Mouse (Mus musculus) limb, embryonic 14.5 days (tissue): ENCODE measurements around the gene Rab3a. TPM values are rescaled to one million over a fixed set of nuclear protein-coding genes. Genes with fewer than 3 reads are reported as not detected.

Experiments
- ATAC-seq: fragments of 200-750 bp; cut with Nextera tagmentation; 2 replicates; pipeline ENCODE4 v1.8.0; 2017; ENCODE audit warnings: low read depth, moderate number of reproducible peaks, moderate TSS enrichment; ENCODE audit not compliant: low FRiP score
- DNase-seq: peaks from one replicate; pipeline ENCODE4 v3.0.0-alpha.2; 2015; ENCODE audit warnings: low spot score
- H3K27ac ChIP-seq: fragments of 300-500 bp; sonication (generic); replicated peaks from 2 replicates; pipeline ENCODE4 v1.5.1; 2014; ENCODE audit warnings: low read depth, mild to moderate bottlenecking, low read length, moderate library complexity, mixed read lengths
- H3K27me3 ChIP-seq: fragments of 300-500 bp; sonication (generic); 2 replicates; pipeline ENCODE4 v1.6.1; 2014; ENCODE audit warnings: low read length, mixed read lengths; ENCODE audit not compliant: control insufficient read depth, insufficient read depth
- H3K36me3 ChIP-seq: fragments of 300-500 bp; sonication (generic); 2 replicates; pipeline ENCODE4 v1.6.1; 2014; ENCODE audit warnings: mild to moderate bottlenecking, low read length, moderate library complexity, mixed read lengths; ENCODE audit not compliant: control insufficient read depth, insufficient read depth
- H3K4me1 ChIP-seq: fragments of 300-500 bp; sonication (generic); 2 replicates; pipeline ENCODE4 v1.6.1; 2014; ENCODE audit warnings: antibody characterized with exemption, low read length, mixed read lengths; ENCODE audit not compliant: control insufficient read depth, insufficient read depth
- H3K4me2 ChIP-seq: fragments of 300-500 bp; sonication (generic); replicated peaks from 2 replicates; pipeline ENCODE4 v1.6.1; 2014; ENCODE audit warnings: low read depth, mild to moderate bottlenecking, low read length, moderate library complexity; ENCODE audit not compliant: severe bottlenecking
- H3K4me3 ChIP-seq: fragments of 300-500 bp; sonication (generic); replicated peaks from 2 replicates; pipeline ENCODE4 v1.5.1; 2014; ENCODE audit warnings: low read length
- H3K9ac ChIP-seq: fragments of 300-500 bp; sonication (generic); 2 replicates; pipeline ENCODE4 v1.6.1; 2014; ENCODE audit warnings: mild to moderate bottlenecking, low read depth, low read length, moderate library complexity; ENCODE audit not compliant: severe bottlenecking
- H3K9me3 ChIP-seq: fragments of 300-500 bp; sonication (generic); 2 replicates; pipeline ENCODE4 v1.6.1; 2016; ENCODE audit warnings: low read length; ENCODE audit not compliant: control insufficient read depth
- POLR2A ChIP-seq: fragments of 200-500 bp; IDR thresholded peaks from 2 replicates; pipeline ENCODE4 v1.8.0; 2012; ENCODE audit warnings: inconsistent platforms, mild to moderate bottlenecking, moderate library complexity, borderline replicate concordance; ENCODE audit not compliant: insufficient read depth, insufficient read length; ENCODE audit errors: extremely low read depth
- WGBS: fragments of 180-500 bp; shearing (Covaris S2); extraction: QIAGEN DNeasy Blood & Tissue Kit; methylation state at CpG from one replicate; pipeline ENCODE4 v1.1.7; 2014; 5-methylcytosine and 5-hydroxymethylcytosine counted together
- polyA plus RNA-seq, 2 experiments: library from polyadenylated mRNA; depleted of rRNA in 1 of 2; stranded (reverse) in 1 of 2; unstranded in 1 of 2; fragments of >200 nt; fragmentation: Nextera tagmentation in 1 of 2; extraction: Ambion mirVana in 1 of 2; gene quantifications; 2 replicates each; pipeline versions ENCODE4 v1.2.1 to v1.2.3; 2012 to 2014

Gene Rab3a
- polyA plus RNA-seq, 2 experiments, result 20.1 to 27.2 TPM

DNA sequence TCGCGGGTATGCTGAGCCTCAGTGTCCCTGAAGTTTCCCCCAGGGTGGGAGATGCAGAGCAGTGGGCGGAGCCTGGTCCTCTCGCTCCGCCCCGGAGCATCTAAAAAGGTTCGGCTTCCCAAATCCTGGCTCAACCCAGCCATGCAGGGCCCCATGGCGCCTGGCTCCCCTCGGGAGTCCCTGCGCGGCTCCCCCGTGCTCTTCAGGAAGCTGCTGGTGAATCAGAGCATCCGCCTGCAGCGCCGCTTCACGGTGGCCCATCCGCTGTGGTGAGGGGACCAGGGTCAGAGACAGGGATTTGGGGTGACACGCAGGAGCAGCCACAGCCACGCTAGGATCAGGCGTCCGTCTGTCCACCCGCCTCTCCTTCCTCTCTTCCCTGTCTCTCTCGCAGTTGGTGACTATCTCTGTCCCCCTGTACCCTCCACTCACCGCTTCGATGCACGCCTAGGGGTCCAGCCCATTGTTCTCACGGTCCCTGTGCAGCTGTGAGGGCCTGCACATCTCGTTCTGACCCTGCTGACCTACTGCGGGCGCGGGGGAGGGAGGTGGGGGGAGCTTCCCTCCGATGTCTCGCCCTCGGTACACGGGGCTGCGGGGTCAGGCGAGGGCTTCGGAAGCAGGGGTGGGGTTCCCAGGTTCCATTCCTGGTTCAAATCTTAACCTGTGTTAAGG is 11.4 kb upstream of the Rab3a start:
- Histone ChIP-seq H3K4me2 (no peak overlapping the region), H3K9ac (peak overlapping the region; percentile 36), H3K27ac (no peak overlapping the region), H3K4me1 (peaks cover 2% of the 10 kb centered on the region; the same call in 1 of the 2 replicates), H3K36me3 (no peaks in the 10 kb centered on the region), H3K9me3 (no peaks in the 10 kb centered on the region), H3K27me3 (peaks cover 62% of the 10 kb centered on the region), H3K4me3 (peak overlapping the region; percentile 11)
- WGBS, result 5% methylated on average over 38 of the region's 38 CpGs
- no peak for TF ChIP-seq POLR2A
- DNase-seq (no peak), ATAC-seq (no peak)

DNA sequence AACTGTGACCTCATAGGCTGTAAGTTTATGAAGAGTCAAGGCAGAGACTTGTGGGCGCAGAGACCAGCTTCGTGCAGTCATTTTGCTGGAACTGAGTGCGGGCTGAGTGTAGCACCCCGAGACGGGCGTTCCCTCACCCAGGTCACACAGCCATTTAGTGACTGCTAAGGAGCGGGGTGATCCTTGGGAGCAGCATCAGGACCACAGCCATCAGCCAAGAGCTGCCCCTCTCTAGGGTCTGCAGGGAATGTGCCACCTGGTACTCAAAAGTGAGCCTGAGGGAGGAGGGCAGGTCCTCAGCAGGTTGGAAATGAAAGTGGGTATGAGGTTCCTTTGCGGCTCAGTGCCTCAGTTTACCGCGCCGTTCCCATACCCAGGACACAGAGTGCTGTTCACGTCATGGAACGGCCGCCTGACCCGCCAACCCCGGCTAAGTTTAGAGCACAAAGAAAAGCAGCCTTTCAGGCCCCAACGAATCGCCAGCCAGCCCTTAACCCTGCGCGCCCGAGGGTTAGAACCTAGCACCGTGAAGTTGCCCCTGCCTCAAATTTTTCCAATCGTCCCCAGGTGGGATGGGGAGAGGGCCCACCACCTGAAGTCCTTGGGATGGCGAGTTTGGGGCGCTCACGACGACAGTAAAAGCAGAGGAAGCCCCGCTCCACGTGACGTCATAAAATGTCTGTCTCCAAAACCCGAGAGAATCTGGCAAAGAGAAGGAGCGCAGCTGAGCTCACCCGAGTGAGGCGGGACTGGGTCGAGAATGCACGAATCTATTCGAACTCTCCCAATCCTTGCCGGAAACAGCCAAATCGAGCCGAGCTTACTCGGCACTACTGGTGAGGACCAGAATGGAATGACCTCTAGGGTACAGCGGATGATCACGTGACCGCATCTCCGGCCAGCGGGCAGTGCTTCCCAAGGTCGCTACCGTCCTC is 10.6 kb upstream of the Rab3a start:
- Histone ChIP-seq H3K36me3 (no peaks in the 10 kb centered on the region), H3K4me2 (peak overlapping the region; percentile 44), H3K27me3 (peaks cover 62% of the 10 kb centered on the region), H3K4me3 (peak overlapping the region; percentile 23), H3K4me1 (peaks cover 2% of the 10 kb centered on the region; the same call in 1 of the 2 replicates), H3K27ac (no peak overlapping the region), H3K9ac (peak overlapping the region; percentile 48; the same call in 1 of the 2 replicates), H3K9me3 (no peaks in the 10 kb centered on the region)
- DNase-seq, result peak; percentile 20
- no peak for TF ChIP-seq POLR2A
- 0 out of 2 replicates have a peak, but pooled peaks have one; percentile 30 for ATAC-seq
- WGBS, result 6% methylated on average over 48 of the region's 48 CpGs

GRCm38 (mm10) chr8:70744806-70745205 is 9.7 kb upstream of the Rab3a start:
- Histone ChIP-seq H3K36me3 (no peaks in the 10 kb centered on the region), H3K9ac (no peak overlapping the region), H3K4me1 (peaks cover 2% of the 10 kb centered on the region; the same call in 1 of the 2 replicates), H3K27ac (no peak overlapping the region), H3K9me3 (no peaks in the 10 kb centered on the region), H3K27me3 (peaks cover 62% of the 10 kb centered on the region), H3K4me2 (no peak overlapping the region), H3K4me3 (no peak overlapping the region)
- no peak for DNase-seq
- TF ChIP-seq POLR2A, result no peak
- no peak for ATAC-seq
- WGBS, result 51% methylated on average over 11 of the region's 11 CpGs

DNA sequence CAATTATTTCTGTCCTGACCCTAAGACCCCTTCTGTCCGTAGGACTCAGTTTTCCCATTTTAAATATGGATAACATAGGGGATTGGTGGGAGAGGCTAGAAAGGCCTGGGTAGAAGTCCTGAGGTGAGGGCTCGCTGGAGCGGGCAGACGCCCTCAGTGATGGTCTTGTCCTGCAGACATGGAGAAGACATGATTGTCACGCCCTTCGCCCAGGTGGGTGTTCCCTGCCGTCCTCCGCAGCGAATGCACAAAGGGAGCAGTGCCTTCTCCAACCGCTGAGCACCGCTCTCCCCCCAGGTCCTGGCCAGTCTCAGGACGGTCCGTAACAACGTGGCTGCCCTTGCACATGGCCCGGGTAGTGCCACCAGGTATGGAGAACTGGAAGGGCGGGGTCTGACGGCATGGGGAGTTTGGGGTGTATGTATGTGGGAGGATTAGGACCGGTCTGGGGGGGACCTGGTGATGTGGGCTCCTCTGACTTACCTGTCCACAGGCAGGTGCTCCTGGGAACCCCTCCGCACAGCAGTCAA is 8.7 kb upstream of the Rab3a start:
- ATAC-seq (no peak), DNase-seq (no peak)
- peaks cover 62% of the 10 kb centered on the region for H3K27me3 ChIP-seq
- TF ChIP-seq POLR2A, result no peak
- no peak overlapping the region for H3K4me2 ChIP-seq
- H3K4me3 ChIP-seq, result no peak overlapping the region
- peaks cover 2% of the 10 kb centered on the region; the same call in 1 of the 2 replicates for H3K4me1 ChIP-seq
- H3K27ac ChIP-seq, result no peak overlapping the region
- no peaks in the 10 kb centered on the region for H3K9me3 ChIP-seq
- WGBS, result 59% methylated on average over 19 of the region's 19 CpGs
- H3K36me3 ChIP-seq, result no peaks in the 10 kb centered on the region
- no peak overlapping the region for H3K9ac ChIP-seq

DNA sequence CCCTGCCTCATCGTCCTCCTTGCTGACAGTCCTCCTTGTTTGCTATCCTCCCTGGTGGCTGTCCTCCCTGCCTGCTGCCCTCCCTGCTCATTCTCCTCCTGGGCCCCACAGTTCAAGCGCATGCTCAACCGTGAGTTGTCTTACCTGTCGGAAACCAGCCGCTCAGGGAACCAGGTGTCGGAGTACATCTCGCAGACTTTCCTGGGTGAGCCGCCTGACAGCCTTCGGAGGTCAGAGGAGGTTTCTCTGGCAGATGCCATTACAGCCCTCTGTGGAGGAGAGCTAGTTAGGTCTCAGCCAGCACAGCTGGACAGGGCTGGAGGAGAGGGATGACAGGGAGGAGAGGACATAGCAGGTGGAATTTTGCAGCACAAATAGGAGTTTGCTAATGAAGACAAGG is 7.8 kb upstream of the Rab3a start:
- peaks cover 60% of the 10 kb centered on the region for H3K27me3 ChIP-seq
- H3K9ac ChIP-seq, result no peak overlapping the region
- no peaks in the 10 kb centered on the region for H3K36me3 ChIP-seq
- no peak overlapping the region for H3K4me3 ChIP-seq
- no peak overlapping the region for H3K27ac ChIP-seq
- ATAC-seq (no peak), DNase-seq (no peak)
- H3K4me1 ChIP-seq, result peaks cover 2% of the 10 kb centered on the region; the same call in 1 of the 2 replicates
- H3K9me3 ChIP-seq, result no peaks in the 10 kb centered on the region
- H3K4me2 ChIP-seq, result no peak overlapping the region
- WGBS, result 61% methylated on average over 9 of the region's 9 CpGs
- TF ChIP-seq POLR2A, result no peak
